Mouse (Mus musculus) liver, postnatal 0 days (tissue): ENCODE measurements around the gene Cd6. TPM values are rescaled to one million over a fixed set of nuclear protein-coding genes. Genes with fewer than 3 reads are reported as not detected.

ENCODE experiments used
- ATAC-seq: fragments of 200-750 bp; cut with Nextera tagmentation; 2 replicates; pipeline ENCODE4 v1.8.0; 2017; ENCODE audit warnings: mild to moderate bottlenecking, moderate library complexity
- DNase-seq: peaks from one replicate; pipeline ENCODE4 v3.0.0-alpha.2; 2016
- H3K27ac ChIP-seq: fragments of 300-500 bp; sonication (generic); 2 replicates; pipeline ENCODE4 v1.5.1; 2014; ENCODE audit warnings: antibody characterized with exemption, moderate library complexity, mild to moderate bottlenecking, low read depth
- H3K27me3 ChIP-seq: fragments of 300-500 bp; sonication (generic); 2 replicates; pipeline ENCODE4 v1.6.1; 2014; ENCODE audit warnings: low read length, control low read depth, mixed read lengths; ENCODE audit not compliant: insufficient read depth
- H3K36me3 ChIP-seq: fragments of 300-500 bp; sonication (generic); replicated peaks from 2 replicates; pipeline ENCODE4 v1.6.1; 2014; ENCODE audit warnings: mild to moderate bottlenecking, control low read depth, low read length, moderate library complexity, mixed read lengths; ENCODE audit not compliant: insufficient read depth
- H3K4me1 ChIP-seq: fragments of 300-500 bp; sonication (generic); 2 replicates; pipeline ENCODE4 v1.6.1; 2014; ENCODE audit warnings: antibody characterized with exemption, mild to moderate bottlenecking, control low read depth; ENCODE audit not compliant: insufficient read depth
- H3K4me2 ChIP-seq: fragments of 300-500 bp; sonication (generic); 2 replicates; pipeline ENCODE4 v1.6.1; 2014; ENCODE audit warnings: low read depth, mild to moderate bottlenecking, low read length, moderate library complexity, mixed read lengths
- H3K4me3 ChIP-seq: fragments of 300-500 bp; sonication (generic); 2 replicates; pipeline ENCODE4 v1.5.1; 2014; ENCODE audit warnings: low read depth, low read length
- H3K9ac ChIP-seq: fragments of 300-500 bp; sonication (generic); replicated peaks from 2 replicates; pipeline ENCODE4 v1.6.1; 2014; ENCODE audit warnings: mild to moderate bottlenecking, moderate library complexity
- H3K9me3 ChIP-seq: fragments of 300-500 bp; sonication (generic); 2 replicates; pipeline ENCODE4 v1.6.1; 2016; ENCODE audit warnings: mild to moderate bottlenecking, control low read depth, low read length, mixed read lengths
- CTCF ChIP-seq: sonication (generic); IDR thresholded peaks from 2 replicates; pipeline ENCODE4 v1.5.1; 2016; ENCODE audit warnings: antibody characterized with exemption, low read depth
- EP300 ChIP-seq: IDR thresholded peaks from 2 replicates; pipeline ENCODE4 v1.6.1; 2016; ENCODE audit warnings: antibody characterized with exemption, low read depth, mild to moderate bottlenecking
- WGBS: fragments of 180-500 bp; shearing (Covaris S2); extraction: QIAGEN DNeasy Blood & Tissue Kit; methylation state at CpG from one replicate; pipeline ENCODE4 v1.1.7; 2014; ENCODE audit not compliant: insufficient replicate concordance; 5-methylcytosine and 5-hydroxymethylcytosine counted together
- polyA plus RNA-seq: library from polyadenylated mRNA; unstranded; fragments of >200 nt; fragmentation: Nextera tagmentation; extraction: Ambion mirVana; gene quantifications from 2 replicates; pipeline ENCODE4 v1.2.1, GENCODE M21; 2015

Cd6 gene
- polyA plus RNA-seq, 1 experiment from 2014 or later: 0.11 TPM

DNA sequence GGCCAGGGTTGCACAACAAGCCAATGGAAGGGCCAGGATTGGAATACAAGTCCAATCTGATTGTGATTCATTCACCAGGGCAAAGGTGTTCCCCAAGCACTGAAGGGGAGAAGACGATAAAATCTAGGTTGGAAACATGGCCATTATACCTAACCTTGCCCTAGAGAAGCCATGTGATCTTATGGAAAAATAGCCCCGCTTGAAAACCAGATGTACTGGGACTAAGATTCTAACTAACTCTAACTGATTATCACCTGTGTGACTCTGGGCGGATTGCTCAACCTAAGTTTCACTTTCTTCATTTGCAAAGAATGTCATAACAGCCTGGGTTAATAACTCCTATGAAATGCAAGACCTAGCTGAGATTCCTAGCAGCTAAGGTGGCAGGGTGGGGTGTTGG lies 25.6 kb upstream of the Cd6 start:
- Histone ChIP-seq H3K36me3 (no peaks in the 10 kb centered on the region), H3K9ac (no peak overlapping the region), H3K27ac (no peak overlapping the region), H3K4me3 (no peak overlapping the region), H3K4me1 (no peaks in the 10 kb centered on the region), H3K9me3 (no peaks in the 10 kb centered on the region), H3K4me2 (no peak overlapping the region), H3K27me3 (no peaks in the 10 kb centered on the region)
- no peak for ATAC-seq
- TF ChIP-seq CTCF (no peak), EP300 (no peak)
- 71% methylated on average over 3 of the region's 3 CpGs for WGBS
- no peak for DNase-seq

DNA sequence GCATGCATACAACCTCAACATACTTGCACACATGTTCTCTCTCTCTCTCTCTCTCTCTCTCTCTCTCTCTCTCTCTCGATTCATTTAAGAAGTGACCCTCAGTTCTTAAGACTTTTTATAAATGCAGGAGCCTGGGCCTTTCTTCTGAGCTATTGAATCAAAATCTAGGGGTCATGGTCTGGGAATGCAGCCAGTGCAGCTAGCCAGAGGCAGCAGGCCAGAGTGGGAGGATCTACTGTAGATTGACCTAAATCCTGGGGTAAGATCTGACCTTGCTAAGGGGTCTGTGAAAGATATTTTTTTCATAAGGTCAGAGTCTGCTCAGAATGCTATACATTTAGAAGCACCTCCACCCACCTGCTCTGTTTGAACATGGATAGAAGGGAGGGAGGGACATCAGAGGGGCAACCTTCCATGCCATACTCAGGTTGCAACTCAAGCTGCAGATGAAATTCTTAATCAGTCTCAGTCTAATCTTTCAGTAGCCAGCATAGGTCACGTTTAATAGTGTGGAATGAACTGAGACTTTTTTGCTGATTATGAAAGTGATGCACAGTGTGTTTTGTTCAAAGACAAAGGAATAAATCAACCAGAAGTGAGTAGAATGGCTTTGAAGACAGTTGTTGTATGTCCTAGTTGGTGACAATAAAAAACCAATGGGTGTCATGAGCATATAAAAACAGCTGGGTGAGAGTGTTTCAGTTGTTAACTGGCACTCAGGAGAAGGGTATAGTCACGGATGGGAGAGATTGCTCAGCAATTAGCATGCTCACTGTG lies 17.6 kb upstream of the Cd6 start:
- Histone ChIP-seq H3K27ac (no peak overlapping the region), H3K4me3 (no peak overlapping the region), H3K36me3 (no peaks in the 10 kb centered on the region), H3K9ac (no peak overlapping the region), H3K4me2 (no peak overlapping the region), H3K4me1 (peaks cover 3% of the 10 kb centered on the region), H3K9me3 (no peaks in the 10 kb centered on the region), H3K27me3 (no peaks in the 10 kb centered on the region)
- ATAC-seq (no peak), DNase-seq (no peak)
- 58% methylated on average over 3 of the region's 3 CpGs for WGBS
- TF ChIP-seq EP300 (no peak), CTCF (no peak)

DNA sequence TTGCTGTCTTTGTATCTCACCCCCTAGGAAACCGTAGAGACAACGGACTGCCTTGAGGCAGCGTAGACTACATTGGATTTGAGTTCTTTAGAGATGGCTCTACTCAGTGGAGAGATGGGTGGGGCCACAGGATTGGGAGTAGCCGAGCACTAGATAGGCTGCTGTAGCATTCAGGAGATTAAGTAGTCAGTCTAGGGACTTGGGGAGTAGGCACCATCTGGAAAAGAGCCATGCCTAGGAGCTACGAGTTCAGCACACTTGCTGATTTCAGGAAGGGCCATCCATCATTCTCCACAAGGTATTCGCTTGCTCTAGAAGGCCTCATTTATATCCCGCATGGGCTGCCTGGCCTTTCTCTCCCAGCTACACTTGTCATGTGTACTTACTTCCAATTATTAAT lies 16.3 kb upstream of the Cd6 start:
- TF ChIP-seq EP300 (no peak), CTCF (no peak)
- ATAC-seq: no peak
- no peak overlapping the region for H3K9ac ChIP-seq
- H3K4me3 ChIP-seq: no peak overlapping the region
- no peaks in the 10 kb centered on the region for H3K27me3 ChIP-seq
- no peaks in the 10 kb centered on the region for H3K9me3 ChIP-seq
- no peaks in the 10 kb centered on the region for H3K36me3 ChIP-seq
- 83% methylated on average over 7 of the region's 7 CpGs for WGBS
- H3K4me2 ChIP-seq: no peak overlapping the region
- no peak for DNase-seq
- peaks cover 7% of the 10 kb centered on the region for H3K4me1 ChIP-seq
- H3K27ac ChIP-seq: no peak overlapping the region

DNA sequence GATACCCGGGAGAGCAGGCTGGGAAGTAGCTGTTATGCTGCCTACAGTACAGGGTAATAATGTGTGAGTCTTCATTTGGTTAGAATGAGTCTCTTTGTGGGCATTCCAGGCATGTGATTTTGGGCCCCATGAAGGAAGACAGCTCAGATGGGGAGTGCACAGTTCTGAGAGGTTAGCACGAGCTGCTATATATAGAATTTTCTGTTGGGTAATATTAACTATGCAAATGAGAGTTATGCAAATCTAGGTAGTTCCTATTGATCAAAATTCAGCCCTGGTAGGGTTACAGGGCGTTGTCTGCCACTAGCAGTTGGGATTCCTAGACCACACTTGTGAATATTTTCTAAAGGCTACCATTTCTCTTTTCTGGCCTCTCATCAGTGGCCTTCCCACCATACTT lies 15.6 kb upstream of the Cd6 start:
- no peak overlapping the region for H3K4me3 ChIP-seq
- peaks cover 7% of the 10 kb centered on the region for H3K4me1 ChIP-seq
- H3K27ac ChIP-seq: no peak overlapping the region
- no peak overlapping the region for H3K9ac ChIP-seq
- WGBS: 47% methylated on average over 3 of the region's 3 CpGs
- TF ChIP-seq EP300: no peak
- TF ChIP-seq CTCF: no peak
- no peaks in the 10 kb centered on the region for H3K36me3 ChIP-seq
- DNase-seq (no peak), ATAC-seq (peak; percentile 20; the same call in 1 of the 2 replicates)
- no peaks in the 10 kb centered on the region for H3K9me3 ChIP-seq
- no peaks in the 10 kb centered on the region for H3K27me3 ChIP-seq
- H3K4me2 ChIP-seq: 0 out of 2 replicates have a peak overlapping the region, but pooled peaks have one; percentile 36

DNA sequence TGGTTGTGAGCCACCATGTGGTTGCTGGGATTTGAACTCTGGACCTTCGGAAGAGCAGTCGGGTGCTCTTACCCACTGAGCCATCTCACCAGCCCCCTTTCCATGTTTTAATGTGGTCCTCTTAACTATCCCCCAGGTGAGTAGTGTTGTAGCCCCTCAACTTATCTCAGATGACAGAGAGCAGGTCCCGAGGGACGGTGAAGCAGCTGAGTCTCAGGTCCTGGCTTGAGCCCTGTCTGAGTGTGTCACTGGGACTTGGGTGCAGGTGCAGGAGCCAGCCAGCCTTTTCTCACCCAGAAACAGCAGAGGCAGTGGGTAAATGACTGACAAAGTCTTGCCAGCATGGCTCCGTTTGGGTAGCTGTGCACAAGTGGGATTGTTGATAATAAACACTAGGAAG lies 14.3 kb upstream of the Cd6 start:
- ATAC-seq (no peak), DNase-seq (no peak)
- TF ChIP-seq CTCF (no peak), EP300 (no peak)
- Histone ChIP-seq H3K9me3 (no peaks in the 10 kb centered on the region), H3K4me1 (peaks cover 7% of the 10 kb centered on the region), H3K27me3 (no peaks in the 10 kb centered on the region), H3K36me3 (no peaks in the 10 kb centered on the region), H3K27ac (0 out of 2 replicates have a peak overlapping the region, but pooled peaks have one; percentile 3), H3K4me2 (peak overlapping the region; percentile 28; the same call in 1 of the 2 replicates), H3K4me3 (peak overlapping the region; percentile 11; the same call in 1 of the 2 replicates), H3K9ac (no peak overlapping the region)
- WGBS: 76% methylated on average over 5 of the region's 5 CpGs

DNA sequence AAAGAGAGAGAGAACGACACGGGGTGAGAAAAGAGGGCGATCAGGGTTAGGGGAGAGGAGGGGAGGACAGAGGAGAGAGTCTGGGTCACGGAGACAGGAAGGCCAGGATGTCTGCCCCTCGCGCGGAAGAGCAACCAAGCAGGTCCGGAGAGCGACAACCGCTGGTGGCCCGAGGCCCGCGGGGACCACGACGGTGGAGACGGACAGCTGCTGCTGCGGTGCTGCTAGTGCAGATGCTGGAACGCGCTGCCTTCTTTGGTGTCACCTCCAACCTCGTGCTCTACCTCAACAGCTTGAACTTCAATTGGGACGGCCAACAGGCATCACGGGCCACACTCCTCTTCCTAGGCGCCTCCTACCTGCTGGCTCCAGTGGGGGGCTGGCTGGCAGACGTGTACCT lies 13.1 kb upstream of the Cd6 start:
- Histone ChIP-seq H3K4me1 (peaks cover 7% of the 10 kb centered on the region), H3K9me3 (no peaks in the 10 kb centered on the region), H3K27ac (peak overlapping the region; percentile 92), H3K4me3 (peak overlapping the region; percentile 38), H3K4me2 (peak overlapping the region; percentile 58), H3K9ac (peak overlapping the region; percentile 48), H3K36me3 (no peaks in the 10 kb centered on the region), H3K27me3 (no peaks in the 10 kb centered on the region)
- ATAC-seq (peak; percentile 24; the same call in 1 of the 2 replicates), DNase-seq (peak; percentile 51)
- 31% methylated on average over 24 of the region's 24 CpGs for WGBS
- TF ChIP-seq CTCF (no peak), EP300 (no peak)
